Mouse (Mus musculus) heart, embryonic 11.5 days (tissue): ENCODE measurements around the gene Babam1. TPM values are rescaled to one million over a fixed set of nuclear protein-coding genes. Genes with fewer than 3 reads are reported as not detected.

Source experiments
- ATAC-seq: fragments of 200-750 bp; cut with Nextera tagmentation; replicated peaks from 2 replicates; pipeline ENCODE4 v1.8.0; 2017; ENCODE audit warnings: moderate library complexity; ENCODE audit not compliant: insufficient number of reproducible peaks, low FRiP score, low TSS enrichment
- H3K27ac ChIP-seq: fragments of 300-500 bp; sonication (generic); 2 replicates; pipeline ENCODE4 v1.5.1; 2014; ENCODE audit warnings: mild to moderate bottlenecking, low read depth, low read length
- H3K27me3 ChIP-seq: fragments of 300-500 bp; sonication (generic); 2 replicates; pipeline ENCODE4 v1.6.1; 2014; ENCODE audit warnings: mild to moderate bottlenecking, low read length, mixed read lengths; ENCODE audit not compliant: control insufficient read depth, insufficient read depth
- H3K36me3 ChIP-seq: fragments of 300-500 bp; sonication (generic); 2 replicates; pipeline ENCODE4 v1.6.1; 2014; ENCODE audit warnings: mild to moderate bottlenecking, low read length, moderate library complexity, mixed read lengths; ENCODE audit not compliant: control insufficient read depth, insufficient read depth
- H3K4me1 ChIP-seq: fragments of 300-500 bp; sonication (generic); 2 replicates; pipeline ENCODE4 v1.6.1; 2014; ENCODE audit warnings: low read length; ENCODE audit not compliant: control insufficient read depth, insufficient read depth
- H3K4me2 ChIP-seq: fragments of 300-500 bp; sonication (generic); 2 replicates; pipeline ENCODE4 v1.6.1; 2014; ENCODE audit warnings: mild to moderate bottlenecking, moderate library complexity
- H3K4me3 ChIP-seq: fragments of 300-500 bp; sonication (generic); 2 replicates; pipeline ENCODE4 v1.5.1; 2014; ENCODE audit warnings: low read depth, low read length
- H3K9ac ChIP-seq: fragments of 300-500 bp; sonication (generic); 2 replicates; pipeline ENCODE4 v1.6.1; 2014; ENCODE audit warnings: mild to moderate bottlenecking, low read depth, low read length, moderate library complexity
- H3K9me3 ChIP-seq: fragments of 300-500 bp; sonication (generic); replicated peaks from 2 replicates; pipeline ENCODE4 v1.6.1; 2016; ENCODE audit warnings: low read length; ENCODE audit not compliant: control insufficient read depth
- WGBS: fragments of 180-500 bp; shearing (Covaris S2); extraction: QIAGEN DNeasy Blood & Tissue Kit; methylation state at CpG from one replicate; pipeline ENCODE4 v1.1.7; 2014; ENCODE audit not compliant: insufficient replicate concordance; 5-methylcytosine and 5-hydroxymethylcytosine counted together
- polyA plus RNA-seq: library from polyadenylated mRNA; unstranded; fragments of >200 nt; fragmentation: Nextera tagmentation; extraction: Ambion mirVana; gene quantifications from 2 replicates; pipeline ENCODE4 v1.2.1, GENCODE M21; 2014

Gene Babam1
- polyA plus RNA-seq, 1 experiment from 2014 or later, result 89.6 TPM

DNA sequence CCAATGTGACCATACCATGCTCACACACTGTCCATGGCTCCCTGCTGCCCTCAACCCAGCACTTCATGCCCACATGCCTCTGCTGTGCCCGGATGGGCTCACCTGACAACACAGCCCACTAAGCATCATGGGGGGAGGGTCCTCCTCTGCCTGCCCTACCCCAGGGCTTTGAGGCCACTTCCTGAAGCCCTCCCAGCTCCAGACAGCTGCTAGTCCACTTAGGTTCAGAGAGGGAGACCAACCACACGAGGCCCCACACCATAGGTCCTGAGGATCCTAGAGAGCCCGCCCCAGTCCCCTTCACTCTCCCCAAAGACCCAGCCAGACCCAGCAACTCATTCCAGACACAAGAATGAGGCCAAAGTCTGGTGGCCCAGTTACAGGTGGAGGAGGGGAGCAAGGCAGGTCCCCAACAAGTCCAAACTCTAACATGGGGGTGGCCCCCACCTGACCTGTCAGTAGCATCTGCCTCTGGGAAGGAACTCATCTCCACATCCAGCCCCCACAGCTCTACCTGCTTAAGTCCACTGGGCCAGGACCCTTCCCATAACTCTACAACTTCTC lies 17.1 kb upstream of the Babam1 start:
- H3K9ac ChIP-seq, result peak overlapping the region; percentile 81
- H3K4me1 ChIP-seq, result peaks cover 38% of the 10 kb centered on the region
- H3K4me2 ChIP-seq, result peak overlapping the region; percentile 67
- H3K27ac ChIP-seq, result no peak overlapping the region
- H3K9me3 ChIP-seq, result no peaks in the 10 kb centered on the region
- peaks cover 14% of the 10 kb centered on the region for H3K36me3 ChIP-seq
- H3K27me3 ChIP-seq, result peaks cover 2% of the 10 kb centered on the region; the same call in 1 of the 2 replicates
- peak overlapping the region; percentile 74 for H3K4me3 ChIP-seq
- WGBS, result 48% methylated on average over 3 of the region's 3 CpGs
- no peak for ATAC-seq

DNA sequence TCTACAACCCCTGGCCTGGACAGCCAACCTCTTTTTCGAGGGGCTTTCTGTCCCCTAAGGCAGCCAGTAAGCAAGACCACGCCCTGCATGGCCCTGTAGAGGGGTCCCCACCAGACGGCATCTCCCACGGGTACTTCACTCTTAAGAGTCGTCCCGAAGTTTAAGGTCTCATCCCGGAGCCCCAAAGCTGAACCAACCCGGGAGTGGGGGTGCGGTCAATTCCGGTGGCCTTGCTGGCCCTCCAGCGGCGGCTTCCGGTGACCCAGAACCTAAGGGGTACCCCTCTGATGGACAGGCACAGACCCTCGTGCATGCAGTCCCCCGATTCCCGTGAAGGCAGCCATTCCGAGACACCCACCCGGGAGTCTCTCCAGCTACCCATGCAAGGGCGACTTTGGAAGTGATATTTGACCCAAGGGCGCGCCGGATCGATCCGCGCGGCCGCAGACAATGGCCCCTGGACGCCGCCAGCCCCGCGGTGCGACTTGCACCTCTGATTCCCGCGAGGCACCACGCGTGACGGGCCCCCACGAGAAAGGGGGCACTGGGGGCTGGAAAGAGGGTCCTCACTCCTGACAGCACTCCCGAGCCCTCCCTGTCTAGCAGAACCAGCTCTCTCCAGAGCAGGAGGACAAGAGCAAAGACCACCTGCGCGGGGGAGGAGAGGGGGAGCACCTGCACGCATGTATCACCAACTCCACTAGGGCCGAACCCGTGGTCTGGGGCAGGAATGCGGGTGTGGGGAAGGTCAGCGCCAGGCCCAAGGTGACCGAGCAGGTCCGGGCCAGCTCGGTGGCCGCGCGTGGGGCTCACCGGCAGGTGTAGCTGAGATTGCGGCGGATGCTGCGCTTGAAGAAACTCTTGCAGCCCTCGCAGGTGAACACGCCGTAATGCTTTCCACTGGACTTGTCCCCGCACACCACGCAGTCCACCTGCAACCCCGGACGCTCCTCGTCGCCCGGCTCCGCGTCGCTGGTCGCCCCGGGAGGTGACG lies 16.2 kb upstream of the Babam1 start:
- no peak for ATAC-seq
- WGBS, result 3% methylated on average over 72 of the region's 72 CpGs
- H3K4me3 ChIP-seq, result peak overlapping the region; percentile 74
- peak overlapping the region; percentile 90 for H3K27ac ChIP-seq
- H3K4me2 ChIP-seq, result peak overlapping the region; percentile 67
- peaks cover 2% of the 10 kb centered on the region; the same call in 1 of the 2 replicates for H3K27me3 ChIP-seq
- peaks cover 35% of the 10 kb centered on the region for H3K4me1 ChIP-seq
- H3K9ac ChIP-seq, result peak overlapping the region; percentile 81
- H3K36me3 ChIP-seq, result peaks cover 13% of the 10 kb centered on the region
- no peaks in the 10 kb centered on the region for H3K9me3 ChIP-seq

DNA sequence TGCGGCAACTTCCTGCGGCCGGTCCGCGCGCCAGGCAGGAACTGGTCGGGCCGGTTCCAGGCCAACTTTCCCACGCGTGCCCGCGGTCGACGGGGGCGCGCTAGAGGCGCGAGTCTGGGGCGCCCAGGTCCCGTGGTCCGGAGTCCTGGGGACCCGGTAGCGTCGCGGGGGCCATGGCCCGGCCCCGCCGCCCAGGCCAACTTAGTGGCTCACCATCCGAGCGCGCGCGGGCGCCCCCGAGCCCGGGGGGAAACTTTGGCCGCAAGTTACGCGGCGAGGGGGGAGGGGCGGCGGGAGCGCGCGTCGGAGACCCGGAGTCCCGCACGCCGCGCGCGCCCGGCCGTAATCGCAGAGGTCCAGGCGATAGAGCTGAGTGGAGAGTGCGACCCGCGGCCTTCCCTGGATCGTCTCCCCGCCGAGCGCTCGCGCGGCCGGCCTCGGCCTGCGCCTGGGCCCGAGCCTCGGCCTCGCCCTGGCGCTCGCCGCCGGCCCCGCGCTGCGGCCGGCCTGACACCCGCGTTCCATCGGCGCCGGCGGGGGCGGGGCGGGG lies 15.2 kb upstream of the Babam1 start, which contains the start of gene Nr2f6:
Gene Nr2f6 (minus strand): TSS at position 540 of the 550 bp plus-strand sequence.
- under 1% methylated on average over 53 of the region's 89 CpGs for WGBS
- Histone ChIP-seq H3K9ac (peak within 1 kb of the TSS; percentile 81), H3K9me3 (no peaks in the 10 kb centered on the region), H3K4me3 (peak within 1 kb of the TSS; percentile 74), H3K36me3 (peaks cover 10% of the 10 kb centered on the region), H3K4me1 (peaks cover 26% of the 10 kb centered on the region), H3K27me3 (peaks cover 2% of the 10 kb centered on the region; the same call in 1 of the 2 replicates), H3K4me2 (peak within 1 kb of the TSS; percentile 67), H3K27ac (peak within 1 kb of the TSS; percentile 90)
- ATAC-seq, result peak; percentile 15

DNA sequence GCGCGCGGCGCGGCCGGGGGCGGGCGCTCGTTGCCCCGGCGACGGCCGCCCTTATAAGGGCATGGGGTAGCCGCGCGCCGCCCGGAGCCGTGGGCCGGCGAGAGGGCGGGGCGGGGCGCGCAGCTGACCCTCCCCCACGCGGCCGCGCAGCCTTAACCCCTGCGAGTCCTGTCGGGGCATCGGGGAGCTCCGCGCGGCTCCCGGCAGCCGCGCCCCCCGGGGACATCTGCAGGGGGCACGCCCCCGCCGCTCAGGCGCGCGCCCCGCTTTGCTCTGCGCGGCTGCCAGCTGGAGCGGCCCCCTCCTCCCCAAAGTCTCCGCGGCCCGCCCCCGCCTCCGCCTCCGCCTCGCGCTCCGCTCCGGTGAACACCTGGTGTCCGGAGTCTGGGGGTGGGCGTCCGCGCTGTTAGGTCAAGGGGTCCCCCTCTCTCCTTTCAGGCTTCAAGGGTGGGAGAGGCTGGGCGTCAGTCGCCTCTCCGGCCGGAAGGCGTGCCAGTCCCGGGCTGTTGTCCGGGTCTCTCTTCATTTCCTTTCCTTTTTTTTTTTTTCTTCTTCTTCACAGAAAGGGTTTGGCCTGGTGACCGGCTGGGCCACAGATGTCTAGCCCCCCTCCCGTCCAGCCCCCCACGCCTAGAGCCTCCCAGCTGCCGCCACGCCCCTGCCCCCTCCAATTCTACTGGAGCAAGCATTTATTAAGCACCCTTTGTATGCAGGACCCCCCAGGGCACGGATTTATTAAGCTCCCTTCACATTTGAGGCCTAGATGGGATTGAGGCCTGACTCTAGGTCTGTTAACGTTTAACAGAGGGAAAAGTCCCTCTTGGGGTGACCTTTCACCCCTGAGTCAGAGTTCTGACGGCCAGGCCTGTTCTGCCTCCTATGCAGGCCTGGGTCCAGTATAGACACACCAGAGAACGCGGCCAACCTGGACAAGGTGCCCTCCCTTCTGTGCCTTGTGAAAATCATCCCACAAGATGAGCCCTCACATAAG lies 14.4 kb upstream of the Babam1 start:
- peaks cover 20% of the 10 kb centered on the region for H3K4me1 ChIP-seq
- H3K27ac ChIP-seq, result peak overlapping the region; percentile 90
- no peaks in the 10 kb centered on the region for H3K9me3 ChIP-seq
- peak overlapping the region; percentile 67 for H3K4me2 ChIP-seq
- H3K27me3 ChIP-seq, result peaks cover 2% of the 10 kb centered on the region; the same call in 1 of the 2 replicates
- peak overlapping the region; percentile 74 for H3K4me3 ChIP-seq
- peaks cover 10% of the 10 kb centered on the region for H3K36me3 ChIP-seq
- ATAC-seq, result peak; percentile 87
- WGBS, result 5% methylated on average over 44 of the region's 80 CpGs
- H3K9ac ChIP-seq, result peak overlapping the region; percentile 81

DNA sequence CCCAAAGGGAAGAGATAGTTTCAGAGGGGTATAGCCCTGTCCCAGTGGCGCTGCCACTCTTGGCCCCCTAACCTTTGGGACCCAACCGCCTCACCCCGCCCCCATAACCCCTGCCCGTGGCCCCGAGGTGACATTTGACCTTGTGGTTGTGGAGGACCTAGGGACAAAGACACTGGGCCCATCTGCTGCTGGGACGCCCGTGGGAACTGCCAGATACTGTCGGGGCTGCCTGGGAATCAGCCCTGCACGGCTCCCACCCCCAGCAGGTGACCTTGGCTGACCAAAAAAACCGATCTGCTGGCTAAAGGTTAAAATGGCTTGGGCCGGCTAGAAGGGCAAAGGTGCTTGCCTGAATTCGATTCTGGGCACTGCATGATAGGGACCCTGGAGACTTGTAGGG lies 13.3 kb upstream of the Babam1 start:
- H3K27ac ChIP-seq, result no peak overlapping the region
- H3K4me1 ChIP-seq, result peaks cover 20% of the 10 kb centered on the region
- H3K4me3 ChIP-seq, result no peak overlapping the region
- H3K9me3 ChIP-seq, result no peaks in the 10 kb centered on the region
- H3K9ac ChIP-seq, result no peak overlapping the region
- ATAC-seq, result no peak
- 29% methylated on average over 12 of the region's 12 CpGs for WGBS
- no peak overlapping the region for H3K4me2 ChIP-seq
- H3K36me3 ChIP-seq, result peaks cover 1% of the 10 kb centered on the region
- no peaks in the 10 kb centered on the region for H3K27me3 ChIP-seq

DNA sequence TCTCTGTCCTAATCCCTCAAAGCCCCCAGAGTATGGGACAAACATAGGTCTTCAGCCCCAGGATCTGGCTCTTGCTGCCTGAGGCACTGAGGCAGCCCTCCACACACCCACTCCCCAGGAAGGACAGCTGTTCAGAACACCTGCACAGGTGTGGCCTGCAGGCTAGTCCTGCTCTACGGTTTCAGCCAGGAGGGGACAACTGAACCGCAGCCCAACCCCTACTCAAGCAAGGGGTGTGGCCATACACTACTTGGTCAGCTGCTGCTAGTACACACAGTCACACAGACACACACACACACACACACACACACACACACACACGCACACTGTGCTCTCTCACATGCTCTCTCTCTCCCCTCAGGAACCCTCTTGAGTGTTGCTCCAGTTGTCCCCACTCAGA lies 12.8 kb upstream of the Babam1 start:
- no peak for ATAC-seq
- Histone ChIP-seq H3K4me2 (no peak overlapping the region), H3K27ac (no peak overlapping the region), H3K4me3 (no peak overlapping the region), H3K9ac (no peak overlapping the region), H3K27me3 (no peaks in the 10 kb centered on the region), H3K4me1 (peaks cover 17% of the 10 kb centered on the region), H3K36me3 (no peaks in the 10 kb centered on the region), H3K9me3 (no peaks in the 10 kb centered on the region)
- WGBS, result 55% methylated on average over 3 of the region's 3 CpGs

DNA sequence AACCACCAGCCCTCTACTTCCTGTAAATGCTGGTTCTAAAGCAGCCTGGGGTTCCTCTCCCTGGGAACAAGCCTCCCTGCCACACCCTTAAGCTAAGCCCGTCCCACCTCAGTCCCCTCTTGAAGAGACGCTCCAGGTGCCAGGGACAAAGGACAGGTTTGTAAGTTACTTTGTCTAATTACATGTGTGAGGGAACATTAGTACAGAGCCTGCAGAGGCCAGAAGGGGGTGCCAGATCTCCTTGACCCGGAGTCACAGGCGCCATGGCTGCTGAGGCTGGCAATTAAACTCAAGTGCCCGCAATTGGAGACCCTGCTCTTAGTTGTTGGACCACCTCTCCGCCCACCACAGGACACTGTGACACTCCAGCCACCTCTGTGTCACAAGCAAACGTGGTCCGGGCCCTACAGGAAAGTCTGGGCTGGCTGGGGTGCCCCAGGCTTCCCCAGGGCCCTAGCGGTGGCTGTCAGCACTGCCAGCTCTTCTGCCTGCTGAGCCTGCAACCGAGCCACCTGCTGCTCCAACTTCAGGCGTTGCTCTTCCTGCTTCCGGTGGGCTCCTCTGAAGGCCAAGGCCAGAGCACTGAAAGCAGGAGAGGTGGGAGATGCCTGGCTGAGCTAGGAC lies 11.3 kb upstream of the Babam1 start:
- H3K4me1 ChIP-seq, result peaks cover 3% of the 10 kb centered on the region
- H3K4me2 ChIP-seq, result no peak overlapping the region
- 69% methylated on average over 12 of the region's 12 CpGs for WGBS
- no peaks in the 10 kb centered on the region for H3K27me3 ChIP-seq
- no peaks in the 10 kb centered on the region for H3K36me3 ChIP-seq
- no peak overlapping the region for H3K27ac ChIP-seq
- H3K9ac ChIP-seq, result no peak overlapping the region
- no peak overlapping the region for H3K4me3 ChIP-seq
- no peak for ATAC-seq
- H3K9me3 ChIP-seq, result no peaks in the 10 kb centered on the region
